Mouse (Mus musculus) CD4-positive, CD25-positive, alpha-beta regulatory T cell, adult 2 months (primary cell): Measurements from ENCODE around the gene N4bp3.

ENCODE experiments used
- DNase-seq: peaks from one replicate; pipeline ENCODE4 v3.0.0-alpha.2; 2012; ENCODE audit warnings: low read depth, low spot score

N4bp3 gene

DNA sequence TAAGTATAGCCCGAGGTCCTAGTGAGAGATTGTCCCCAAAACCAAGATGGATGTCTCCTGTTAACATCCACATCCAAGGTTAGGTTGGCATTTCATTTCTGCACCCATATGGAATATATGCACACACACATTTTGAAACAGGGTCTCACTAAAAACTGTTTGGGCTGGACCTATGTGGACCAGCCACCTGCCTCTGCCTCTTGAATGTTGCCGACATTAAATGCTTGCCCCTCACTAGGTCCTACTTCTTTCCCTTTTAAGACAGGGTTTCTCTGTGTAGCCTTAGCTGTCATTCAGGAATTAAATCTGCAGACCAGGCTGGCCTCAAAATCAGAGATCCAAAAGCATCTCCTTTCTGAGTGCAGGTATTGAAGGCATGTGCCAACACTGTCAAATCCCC, 53.1 kb downstream of the N4bp3 start:
- no peak for DNase-seq

DNA sequence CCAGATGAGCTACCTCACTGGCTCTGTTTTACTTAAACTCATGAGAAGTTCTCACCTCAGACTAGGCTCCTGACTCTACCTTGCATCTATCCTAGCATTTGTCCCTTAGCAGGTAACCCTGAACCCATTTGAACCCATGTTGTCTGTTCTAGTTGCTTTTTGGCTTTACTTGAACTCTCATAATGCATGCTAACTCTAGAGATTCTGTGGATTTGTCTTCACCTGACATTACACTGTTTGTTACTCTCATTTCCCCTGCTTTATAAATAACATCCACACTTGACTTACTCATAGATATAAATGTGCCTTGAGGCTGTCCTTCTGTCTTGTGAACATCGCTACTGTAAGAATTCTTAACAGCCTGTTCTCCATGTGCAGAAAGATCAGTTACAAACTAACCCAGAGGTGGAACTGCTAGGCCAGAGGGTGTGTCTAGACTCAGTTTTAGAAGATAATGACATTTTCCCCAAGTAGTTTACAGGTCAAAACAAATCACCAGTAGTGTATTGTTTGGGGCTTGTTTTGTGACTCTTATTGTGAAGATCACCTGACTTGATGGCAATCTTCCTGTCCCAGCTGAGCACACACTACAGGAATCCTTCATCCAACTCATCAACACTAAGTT, 55.1 kb downstream of the N4bp3 start:
- no peak for DNase-seq

DNA sequence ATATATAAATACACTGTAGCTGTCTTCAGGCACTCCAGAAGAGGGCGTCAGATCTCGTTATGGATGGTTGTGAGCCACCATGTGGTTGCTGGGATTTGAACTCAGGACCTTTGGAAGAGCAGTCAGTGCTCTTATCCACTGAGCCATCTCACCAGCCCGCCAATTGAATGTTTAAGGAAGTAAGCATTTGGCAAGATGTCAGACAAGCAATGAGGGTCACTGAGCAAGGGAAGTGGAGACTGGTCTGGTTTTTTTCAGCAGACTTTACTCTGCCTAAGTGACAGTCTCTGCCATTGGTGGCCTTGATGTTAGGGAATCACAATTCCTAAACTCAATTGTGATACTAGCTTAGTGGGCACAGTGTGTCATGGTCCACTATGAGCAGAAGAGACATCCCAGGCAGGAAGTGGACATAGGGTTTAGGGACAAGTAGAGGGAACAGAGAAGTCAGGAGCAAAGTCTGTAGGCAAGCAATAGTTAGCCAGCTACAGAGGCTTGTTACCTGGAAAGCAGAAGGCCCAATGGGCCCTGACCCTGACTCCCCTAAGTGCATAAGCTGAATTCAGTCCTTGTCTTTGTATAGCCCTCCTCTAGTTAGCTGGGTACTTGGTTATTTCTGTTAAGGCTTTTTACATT, 55.8 kb downstream of the N4bp3 start:
- DNase-seq, result no peak

DNA sequence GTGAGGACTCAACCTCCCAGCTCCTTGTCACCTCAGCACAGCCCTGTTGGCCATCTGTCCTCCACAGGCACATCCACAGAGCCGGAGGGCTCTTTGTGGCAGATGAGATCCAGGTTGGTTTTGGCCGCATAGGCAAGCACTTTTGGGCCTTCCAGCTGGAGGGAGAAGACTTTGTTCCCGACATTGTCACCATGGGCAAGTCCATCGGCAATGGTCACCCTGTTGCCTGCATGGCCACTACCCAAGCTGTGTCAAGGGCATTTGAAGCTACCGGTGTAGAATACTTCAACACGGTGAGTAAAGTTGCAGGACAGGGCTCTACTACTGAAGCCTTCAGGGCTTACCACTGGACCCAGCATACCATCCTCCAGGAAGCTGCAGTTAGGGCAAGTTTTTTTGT, 56.8 kb downstream of the N4bp3 start:
- DNase-seq, result no peak

DNA sequence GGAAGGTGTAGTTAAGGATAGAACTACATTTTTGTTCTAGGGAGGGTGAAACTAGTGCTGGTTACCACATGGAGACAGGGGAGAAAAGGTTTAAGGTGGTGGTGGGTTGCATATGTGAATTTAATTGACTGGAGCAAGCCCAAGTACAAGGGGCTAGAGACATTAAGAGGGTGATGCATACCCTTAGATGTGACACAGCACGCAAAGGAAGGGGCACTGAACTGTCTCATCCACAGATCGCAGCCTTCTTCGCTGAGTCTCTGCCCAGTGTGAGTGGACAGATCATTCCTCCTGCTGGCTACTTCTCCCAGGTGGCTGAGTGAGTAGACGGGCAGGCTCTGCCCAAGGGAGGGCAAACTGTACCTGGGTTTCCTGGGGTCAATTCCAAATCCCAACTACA, 57.3 kb downstream of the N4bp3 start:
- no peak for DNase-seq
